Mouse (Mus musculus): ENCODE measurements around the gene Slc25a19. TPM values are rescaled to one million over a fixed set of nuclear protein-coding genes. Genes with fewer than 3 reads are reported as not detected.
"Not testable (repeated sequence)": the region's sequence is repeated elsewhere in the genome, so short reads cannot be mapped to it uniquely, and the experiment has no call there.

Gene Slc25a19
- polyA plus RNA-seq, 1 experiment = 88.3 TPM

DNA sequence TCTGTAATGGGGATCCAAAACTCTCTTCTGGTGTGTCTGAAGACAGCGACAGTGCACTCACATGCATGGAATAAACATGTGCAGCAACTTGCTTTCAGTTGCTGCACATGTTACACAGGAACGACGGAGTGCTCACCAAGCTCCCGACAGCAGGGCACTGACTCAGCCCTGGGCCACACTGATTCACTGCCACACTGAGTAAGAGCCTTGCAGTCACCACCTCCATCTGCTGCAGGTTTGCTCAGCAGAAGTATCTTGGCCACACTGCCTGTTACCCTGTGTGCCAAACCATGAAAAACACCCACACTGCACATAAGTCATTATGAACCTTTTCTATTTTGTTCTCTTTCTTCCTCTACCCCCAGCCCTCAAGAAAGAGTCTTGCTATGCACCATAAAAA lies 32.3 kb upstream of the Slc25a19 start:
- Histone ChIP-seq H3K27ac (ENCODE audit: insufficient read depth, low read length) (no peak overlapping the region), H3K4me1 (ENCODE audit: control insufficient read depth, insufficient read depth, low read length) (peaks cover 6% of the 10 kb centered on the region; the same call in 1 of the 2 replicates), H3K4me3 (ENCODE audit: insufficient read depth, low read length) (no peak overlapping the region)
- no peak for TF ChIP-seq POLR2A (IDR thresholded peaks at IDR 0.05; ENCODE audit: extremely low read depth, insufficient read depth, low read length)
- TF ChIP-seq CTCF (IDR thresholded peaks at IDR 0.05; ENCODE audit: extremely low read depth, insufficient read depth, low read length) = no peak

DNA sequence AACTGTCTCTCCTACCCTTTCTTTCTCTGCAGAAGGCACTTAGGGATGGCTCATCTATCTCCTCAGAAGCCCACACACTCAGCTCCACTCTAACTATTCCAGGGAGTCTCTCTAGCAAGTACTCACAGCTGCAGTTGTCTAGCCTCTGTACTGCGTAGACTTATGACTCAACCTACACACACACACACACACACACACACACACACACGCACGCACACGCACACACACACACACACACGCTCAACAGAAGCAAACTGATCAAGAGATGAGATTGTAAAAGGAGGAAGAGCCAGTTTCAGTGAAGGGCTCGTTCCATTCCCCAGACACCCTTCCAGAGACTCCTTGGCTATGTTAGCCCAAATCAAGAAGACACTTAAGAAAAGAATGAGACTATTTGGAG lies 30.4 kb upstream of the Slc25a19 start:
- TF ChIP-seq CTCF (IDR thresholded peaks at IDR 0.05; ENCODE audit: extremely low read depth, insufficient read depth, low read length) = no peak
- TF ChIP-seq POLR2A (IDR thresholded peaks at IDR 0.05; ENCODE audit: extremely low read depth, insufficient read depth, low read length) = no peak
- no peak overlapping the region for H3K27ac ChIP-seq (ENCODE audit: insufficient read depth, low read length)
- no peak overlapping the region for H3K4me3 ChIP-seq (ENCODE audit: insufficient read depth, low read length)
- peaks cover 7% of the 10 kb centered on the region; the same call in 1 of the 2 replicates for H3K4me1 ChIP-seq (ENCODE audit: control insufficient read depth, insufficient read depth, low read length)

DNA sequence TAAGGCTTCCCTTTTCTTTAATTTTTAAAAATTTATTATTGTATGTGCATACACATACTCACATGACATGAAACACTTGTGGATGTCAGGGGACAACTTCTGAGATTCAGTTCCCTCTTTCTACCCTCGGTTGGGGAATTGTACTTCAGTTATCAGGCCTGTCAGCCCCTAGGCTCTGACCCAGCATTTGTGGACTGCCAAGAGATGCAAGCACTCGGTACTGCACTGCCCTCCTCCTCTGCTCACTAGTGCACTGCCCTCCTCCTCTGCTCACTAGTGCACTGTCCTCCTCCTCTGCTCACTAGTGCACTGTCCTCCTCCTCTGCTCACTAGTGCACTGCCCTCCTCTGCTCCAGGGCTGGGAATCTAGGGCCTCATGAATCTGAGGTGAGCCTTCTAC lies 26.0 kb upstream of the Slc25a19 start:
- Histone ChIP-seq H3K27ac (ENCODE audit: insufficient read depth, low read length) (no peak overlapping the region), H3K4me3 (ENCODE audit: insufficient read depth, low read length) (no peak overlapping the region), H3K4me1 (ENCODE audit: control insufficient read depth, insufficient read depth, low read length) (peaks cover 18% of the 10 kb centered on the region)
- no peak for TF ChIP-seq POLR2A (IDR thresholded peaks at IDR 0.05; ENCODE audit: extremely low read depth, insufficient read depth, low read length)
- no peak for TF ChIP-seq CTCF (IDR thresholded peaks at IDR 0.05; ENCODE audit: extremely low read depth, insufficient read depth, low read length)

DNA sequence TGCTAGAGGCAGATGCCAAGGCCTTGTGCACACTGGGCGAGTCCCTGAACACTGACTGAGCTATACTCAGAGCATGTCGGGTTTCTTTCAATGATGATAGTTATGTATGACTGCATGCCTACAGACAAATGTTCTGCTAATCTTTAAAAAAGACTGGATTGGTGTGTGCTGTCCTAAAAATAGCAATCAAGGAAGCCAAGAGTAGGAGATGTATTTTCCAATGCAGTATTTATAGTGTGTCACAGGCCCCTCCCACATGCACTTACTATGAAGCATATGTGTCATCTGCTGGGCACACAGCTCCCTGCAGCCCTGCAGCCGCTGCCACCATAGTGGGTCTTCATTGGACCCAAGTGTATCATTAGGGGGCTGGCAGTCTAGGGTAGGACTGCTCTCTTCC lies 25.1 kb upstream of the Slc25a19 start:
- H3K27ac ChIP-seq (ENCODE audit: insufficient read depth, low read length) = no peak overlapping the region
- no peak for TF ChIP-seq POLR2A (IDR thresholded peaks at IDR 0.05; ENCODE audit: extremely low read depth, insufficient read depth, low read length)
- no peak for TF ChIP-seq CTCF (IDR thresholded peaks at IDR 0.05; ENCODE audit: extremely low read depth, insufficient read depth, low read length)

DNA sequence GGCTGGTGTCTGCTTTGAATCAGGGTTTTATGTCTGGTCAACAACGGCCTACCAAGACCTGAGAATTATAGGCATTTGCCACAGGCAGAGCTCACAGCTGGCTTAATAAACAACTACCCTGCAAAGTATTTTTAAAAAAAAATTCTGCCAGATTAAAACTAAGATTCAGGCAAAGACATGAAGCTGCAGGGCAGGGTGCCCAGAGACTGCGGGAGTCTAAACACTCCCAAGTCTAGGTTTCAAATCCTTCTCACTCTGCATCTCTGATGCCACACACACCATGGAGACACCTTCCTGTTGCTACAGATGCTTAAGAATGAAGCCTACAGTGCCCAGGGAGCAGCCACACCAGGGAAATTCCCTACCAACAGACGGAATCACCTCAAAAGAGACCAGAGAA lies 23.6 kb upstream of the Slc25a19 start:
- no peak overlapping the region for H3K27ac ChIP-seq (ENCODE audit: insufficient read depth, low read length)
- TF ChIP-seq POLR2A (IDR thresholded peaks at IDR 0.05; ENCODE audit: extremely low read depth, insufficient read depth, low read length) (no peak), CTCF (IDR thresholded peaks at IDR 0.05; ENCODE audit: extremely low read depth, insufficient read depth, low read length) (no peak)
- H3K4me3 ChIP-seq (ENCODE audit: insufficient read depth, low read length) = no peak overlapping the region
- H3K4me1 ChIP-seq (ENCODE audit: control insufficient read depth, insufficient read depth, low read length) = peaks cover 15% of the 10 kb centered on the region

More for the DNA sequence above, 25.1 kb upstream of the Slc25a19 start:
- H3K4me3 ChIP-seq (ENCODE audit: insufficient read depth, low read length) = no peak overlapping the region
- peaks cover 15% of the 10 kb centered on the region for H3K4me1 ChIP-seq (ENCODE audit: control insufficient read depth, insufficient read depth, low read length)

DNA sequence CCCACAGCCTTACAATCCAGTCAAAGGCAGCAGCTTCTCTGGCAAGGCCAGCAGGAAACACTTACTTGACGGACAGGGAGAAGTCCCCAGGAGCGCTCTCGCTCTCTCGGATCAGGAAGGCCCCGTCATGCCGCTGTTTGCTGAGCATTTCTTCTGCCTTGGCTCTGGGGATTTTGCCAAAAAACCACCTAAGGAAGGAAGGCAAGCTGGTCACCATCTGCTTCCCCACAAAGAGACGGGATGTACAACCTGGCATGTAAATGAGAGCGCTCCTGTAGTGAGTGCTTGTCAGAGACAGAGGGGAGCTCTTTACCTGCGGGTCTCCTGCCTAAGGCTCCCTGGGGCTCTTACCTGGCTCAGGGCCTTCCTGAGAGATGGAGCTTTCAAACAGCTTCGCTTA lies 21.6 kb upstream of the Slc25a19 start:
- H3K4me3 ChIP-seq (ENCODE audit: insufficient read depth, low read length) = no peak overlapping the region
- TF ChIP-seq POLR2A (IDR thresholded peaks at IDR 0.05; ENCODE audit: extremely low read depth, insufficient read depth, low read length) (no peak), CTCF (IDR thresholded peaks at IDR 0.05; ENCODE audit: extremely low read depth, insufficient read depth, low read length) (no peak)
- H3K27ac ChIP-seq (ENCODE audit: insufficient read depth, low read length) = no peak overlapping the region
- H3K4me1 ChIP-seq (ENCODE audit: control insufficient read depth, insufficient read depth, low read length) = peaks cover 15% of the 10 kb centered on the region

DNA sequence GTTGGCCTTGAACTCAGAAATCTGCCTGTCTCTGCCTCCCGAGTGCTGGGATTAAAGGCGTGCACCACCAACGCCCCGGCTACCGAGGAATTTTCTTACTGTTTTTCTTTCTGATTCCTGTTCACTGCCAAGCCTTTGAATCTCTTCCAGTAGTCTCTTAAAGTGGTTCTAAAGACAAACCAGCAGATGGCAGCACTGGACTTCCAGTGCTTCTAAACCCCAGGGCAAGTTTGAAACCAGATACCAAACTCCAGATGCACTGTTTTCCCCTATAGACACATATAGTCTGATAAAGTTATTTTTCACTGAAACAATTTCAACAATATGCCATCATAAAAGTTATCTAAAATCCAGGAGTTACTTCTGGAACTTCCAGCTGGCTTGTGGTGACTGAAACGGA lies 19.4 kb upstream of the Slc25a19 start:
- H3K4me1 ChIP-seq (ENCODE audit: control insufficient read depth, insufficient read depth, low read length) = peaks cover 10% of the 10 kb centered on the region
- no peak overlapping the region for H3K4me3 ChIP-seq (ENCODE audit: insufficient read depth, low read length)
- H3K27ac ChIP-seq (ENCODE audit: insufficient read depth, low read length) = no peak overlapping the region
- TF ChIP-seq CTCF (IDR thresholded peaks at IDR 0.05; ENCODE audit: extremely low read depth, insufficient read depth, low read length) (peak; percentile 75), POLR2A (IDR thresholded peaks at IDR 0.05; ENCODE audit: extremely low read depth, insufficient read depth, low read length) (no peak)

DNA sequence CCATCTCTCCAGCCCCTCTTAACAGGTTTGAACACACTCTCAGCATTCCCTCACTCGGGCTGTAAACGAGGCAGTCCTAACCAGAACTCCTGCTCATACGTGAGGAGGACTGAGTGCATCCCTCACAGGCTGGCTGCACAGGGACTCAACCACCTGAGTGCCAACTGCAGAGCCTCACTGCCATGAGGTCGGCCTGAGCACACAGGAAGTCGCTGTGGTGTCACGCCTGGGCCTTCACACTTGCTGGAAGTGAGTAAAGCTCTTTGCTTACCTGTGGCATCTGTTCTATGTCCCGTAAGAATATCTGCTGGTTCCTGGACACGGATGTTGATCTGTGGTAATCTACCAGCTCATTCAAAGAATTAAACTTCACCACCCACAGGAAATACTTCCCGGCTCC lies 18.3 kb upstream of the Slc25a19 start:
- peaks cover 7% of the 10 kb centered on the region for H3K4me1 ChIP-seq (ENCODE audit: control insufficient read depth, insufficient read depth, low read length)
- no peak for TF ChIP-seq CTCF (IDR thresholded peaks at IDR 0.05; ENCODE audit: extremely low read depth, insufficient read depth, low read length)
- no peak overlapping the region for H3K27ac ChIP-seq (ENCODE audit: insufficient read depth, low read length)

DNA sequence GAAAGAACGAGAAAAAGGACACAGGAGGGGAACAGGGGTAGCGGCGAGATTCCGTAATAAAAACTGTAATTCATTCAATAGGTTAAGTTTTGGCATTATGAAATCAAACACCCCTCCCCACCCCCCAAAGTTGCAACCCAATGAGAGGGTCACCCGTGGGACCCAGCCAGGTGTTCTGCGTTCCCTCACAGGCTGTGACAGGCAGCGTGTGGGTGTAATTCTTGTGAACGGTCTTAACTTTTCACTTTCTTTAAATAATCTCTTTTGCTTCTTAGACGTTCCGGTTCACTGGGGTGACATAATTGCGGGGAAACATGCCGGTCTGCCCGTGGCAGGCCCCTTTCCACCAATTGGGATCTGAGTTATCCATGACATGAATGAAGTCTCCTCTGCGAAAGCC lies 17.4 kb upstream of the Slc25a19 start:
- not testable (repeated sequence) for H3K4me1 ChIP-seq (ENCODE audit: control insufficient read depth, insufficient read depth, low read length); H3K27ac ChIP-seq (ENCODE audit: insufficient read depth, low read length)

More for the DNA sequence above, 18.3 kb upstream of the Slc25a19 start:
- H3K4me3 ChIP-seq (ENCODE audit: insufficient read depth, low read length) = no peak overlapping the region

DNA sequence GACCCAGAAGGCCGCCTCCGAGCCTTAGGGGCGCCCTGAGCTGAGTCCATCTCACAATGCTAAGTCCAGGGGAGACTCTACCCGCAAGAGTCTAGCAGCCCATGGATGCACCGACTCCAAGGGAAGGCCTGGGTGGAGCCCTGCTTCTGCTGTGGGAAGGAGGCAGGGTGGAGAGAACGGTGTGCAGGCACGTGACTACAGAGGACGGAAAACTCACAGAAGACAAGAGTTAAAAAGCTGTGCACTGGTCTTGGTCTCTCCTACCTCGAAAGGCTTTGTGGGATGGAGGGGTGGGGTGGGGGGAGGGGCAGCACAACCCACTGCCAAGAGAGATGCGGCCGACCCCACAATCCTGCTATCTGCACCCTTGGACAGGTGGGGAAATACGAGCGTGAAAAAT lies 16.2 kb upstream of the Slc25a19 start:
- Histone ChIP-seq H3K4me3 (ENCODE audit: insufficient read depth, low read length) (no peak overlapping the region), H3K27ac (ENCODE audit: insufficient read depth, low read length) (no peak overlapping the region), H3K4me1 (ENCODE audit: control insufficient read depth, insufficient read depth, low read length) (no peaks in the 10 kb centered on the region)
- no peak for TF ChIP-seq CTCF (IDR thresholded peaks at IDR 0.05; ENCODE audit: extremely low read depth, insufficient read depth, low read length)
- TF ChIP-seq POLR2A (IDR thresholded peaks at IDR 0.05; ENCODE audit: extremely low read depth, insufficient read depth, low read length) = no peak

More for the DNA sequence above, 17.4 kb upstream of the Slc25a19 start:
- not testable (repeated sequence) for H3K4me3 ChIP-seq (ENCODE audit: insufficient read depth, low read length)

DNA sequence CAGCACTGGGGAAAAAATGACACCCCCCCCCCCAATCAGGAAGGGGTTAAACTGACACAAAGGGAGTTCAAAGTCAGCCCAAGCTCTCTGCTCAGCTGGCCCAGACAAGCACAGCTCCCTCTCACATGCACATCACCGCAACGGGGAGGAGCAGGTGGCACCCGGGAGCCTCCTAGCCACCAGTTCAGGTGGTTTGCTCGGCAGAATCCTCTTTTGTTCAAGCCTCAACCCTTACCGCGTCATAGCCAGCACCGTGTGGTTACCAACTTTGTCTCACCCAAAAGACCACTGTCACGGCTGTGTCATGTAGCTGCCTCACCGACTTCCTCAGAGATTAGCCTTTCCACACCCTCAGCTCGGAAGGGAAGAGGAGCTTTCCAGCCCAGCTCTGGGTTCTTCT lies 15.2 kb upstream of the Slc25a19 start:
- Histone ChIP-seq H3K4me3 (ENCODE audit: insufficient read depth, low read length) (no peak overlapping the region), H3K27ac (ENCODE audit: insufficient read depth, low read length) (no peak overlapping the region), H3K4me1 (ENCODE audit: control insufficient read depth, insufficient read depth, low read length) (no peaks in the 10 kb centered on the region)
- no peak for TF ChIP-seq CTCF (IDR thresholded peaks at IDR 0.05; ENCODE audit: extremely low read depth, insufficient read depth, low read length)
- no peak for TF ChIP-seq POLR2A (IDR thresholded peaks at IDR 0.05; ENCODE audit: extremely low read depth, insufficient read depth, low read length)
